Comparison of ENCODE assay signal across 8 mouse cellular contexts in the genomic region with DNA sequence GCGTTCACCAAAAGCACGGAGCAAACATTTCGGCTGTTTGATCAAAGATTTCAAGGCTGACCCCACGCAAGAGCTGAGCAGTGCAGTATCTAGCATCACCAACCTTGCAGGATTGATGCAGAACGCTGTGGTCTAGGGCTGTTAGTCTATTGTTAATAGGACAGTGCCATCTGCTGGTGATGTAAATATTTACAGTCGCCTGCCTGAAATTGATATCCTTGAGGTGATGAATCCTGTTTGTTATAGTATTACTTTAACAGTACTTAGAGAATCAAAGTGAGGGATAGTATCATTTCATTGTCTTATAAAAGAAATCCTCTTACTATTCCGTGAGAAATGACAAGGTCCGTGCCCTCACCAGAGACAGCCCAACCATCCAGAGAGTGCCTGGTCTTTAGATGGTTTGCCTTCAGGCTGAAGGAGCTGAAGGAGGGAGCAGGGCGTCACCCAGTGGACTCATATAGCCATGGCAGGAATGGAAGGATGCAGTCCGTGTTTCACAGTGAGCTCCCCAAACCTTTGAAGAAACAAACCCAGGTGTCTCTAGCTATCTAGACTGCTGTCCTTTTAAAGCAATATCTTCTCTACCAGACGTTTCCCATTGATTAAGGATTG.
DNase-seq lines count a peak whose midpoint lies in the region; ATAC-seq and TF ChIP-seq lines count a peak whose summit lies in the region.

No protein-coding gene starts in this region.

- H3K4me1 ChIP-seq in forebrain, postnatal 0 days (ENCODE audit: insufficient read depth), result no peaks in the 10 kb centered on the region
- H3K4me1 ChIP-seq in hindbrain, embryonic 14.5 days (replicated peaks; ENCODE audit: control insufficient read depth, insufficient read depth, low read length), result no peaks in the 10 kb centered on the region

- no peak overlapping the region for H3K4me3 ChIP-seq in forebrain, postnatal 0 days (ENCODE audit: low read depth, low read length)
- no peak overlapping the region for H3K4me3 ChIP-seq in hindbrain, embryonic 14.5 days (replicated peaks; ENCODE audit: low read length)

- 10% methylated on average over 11 of the region's 11 CpGs for WGBS in forebrain, postnatal 0 days
- WGBS in hindbrain, embryonic 14.5 days, result 13% methylated on average over 11 of the region's 11 CpGs

- no peaks in the 10 kb centered on the region for H3K36me3 ChIP-seq in forebrain, postnatal 0 days (ENCODE audit: insufficient read depth)
- H3K36me3 ChIP-seq in hindbrain, embryonic 14.5 days (replicated peaks; ENCODE audit: control insufficient read depth, insufficient read depth), result no peaks in the 10 kb centered on the region

- no peaks in the 10 kb centered on the region for H3K9me3 ChIP-seq in forebrain, postnatal 0 days (ENCODE audit: low read length)
- H3K9me3 ChIP-seq in hindbrain, embryonic 14.5 days (ENCODE audit: control insufficient read depth, low read length), result no peaks in the 10 kb centered on the region

- H3K9ac ChIP-seq in forebrain, postnatal 0 days, result no peak overlapping the region
- H3K9ac ChIP-seq in hindbrain, embryonic 14.5 days, result no peak overlapping the region

- TF ChIP-seq CTCF in forebrain, postnatal 0 days (IDR thresholded peaks at IDR 0.05; ENCODE audit: low read depth), result peak; percentile 71

- H3K27ac ChIP-seq in forebrain, postnatal 0 days (ENCODE audit: low read depth, low read length), result no peak overlapping the region
- H3K27ac ChIP-seq in hindbrain, embryonic 14.5 days, result no peak overlapping the region

- H3K27me3 ChIP-seq in forebrain, postnatal 0 days (ENCODE audit: insufficient read depth, low read length), result no peaks in the 10 kb centered on the region
- no peaks in the 10 kb centered on the region for H3K27me3 ChIP-seq in hindbrain, embryonic 14.5 days (ENCODE audit: control insufficient read depth, insufficient read depth, low read length)

- H3K4me2 ChIP-seq in forebrain, postnatal 0 days (ENCODE audit: low read depth), result 0 out of 2 replicates have a peak overlapping the region, but pooled peaks have one; percentile 23
- H3K4me2 ChIP-seq in hindbrain, embryonic 14.5 days (replicated peaks), result peak overlapping the region; percentile 32; the same call in 1 of the 2 replicates

- ATAC-seq in forebrain, postnatal 0 days, result peak; percentile 97
- ATAC-seq in hindbrain, embryonic 14.5 days (ENCODE audit: low FRiP score), result peak; percentile 96
- ATAC-seq in megakaryocyte-erythroid progenitor cell, adult 5-6 weeks (replicated peaks; ENCODE audit: low FRiP score, low TSS enrichment, poor library complexity, severe bottlenecking), result peak; percentile 95
- no peak for ATAC-seq in erythroblast, adult 5-6 weeks (replicated peaks; ENCODE audit: low FRiP score, poor library complexity, severe bottlenecking)

- peak; percentile 65 for DNase-seq in Muller cell, postnatal 12 days (ENCODE audit: inconsistent ontology term)
- peak; percentile 20 for DNase-seq in cerebellum, adult 11-12 months
- peak; percentile 92 for DNase-seq in forebrain, postnatal 0 days
- DNase-seq in hindbrain, embryonic 14.5 days (ENCODE audit: low spot score), result peak; percentile 89
- DNase-seq in layer of hippocampus, postnatal 10 days (ENCODE audit: low spot score in 2 of 2), result peak; percentile 78 to 83
- peak; percentile 65 to 70 for DNase-seq in right cerebral cortex, postnatal 36 days (ENCODE audit: low spot score in 2 of 2)

Comparison
In these comparisons a context has a peak if more than half of its experiments do, and no peak if none do; other contexts are left out.
1. DNase-seq: peak in every context shown above with its lines; median percentile 92 in forebrain, postnatal 0 days; 89 in hindbrain, embryonic 14.5 days; 80 in layer of hippocampus, postnatal 10 days; 68 in right cerebral cortex, postnatal 36 days; 65 in Muller cell, postnatal 12 days; 20 in cerebellum, adult 11-12 months.